Mouse (Mus musculus) gastrocnemius, adult 18-20 months (tissue): Measurements from ENCODE around the gene Ppp2r5e. TPM values are rescaled to one million over a fixed set of nuclear protein-coding genes. Genes with fewer than 3 reads are reported as not detected.
A peak's percentile ranks its signal among the peaks of the same experiment; 100 is the strongest.
"Not testable (repeated sequence)": the region's sequence is repeated elsewhere in the genome, so short reads cannot be mapped to it uniquely, and the experiment has no call there.

Source experiments
- DNase-seq: peaks from one replicate; pipeline ENCODE4 v3.0.0; 2021; ENCODE audit warnings: low spot score
- total RNA-seq, 2 experiments: library from RNA; stranded (reverse); gene quantifications; 2 replicates each; pipeline ENCODE4 v1.2.3; 2021

Gene Ppp2r5e
- total RNA-seq, 2 experiments from 2014 or later = 30.9 to 34.1 TPM

GRCm38 (mm10) chr12:75492549-75493327 lies 103.3 kb downstream of the Ppp2r5e start:
- DNase-seq = no peak

- not testable (repeated sequence) for DNase-seq
Observed at GRCm38 (mm10) chr12:75492148-75492547, 103.9 kb downstream of the Ppp2r5e start.

- DNase-seq = no peak
Observed at GRCm38 (mm10) chr12:75487500-75487899, 108.5 kb downstream of the Ppp2r5e start.

GRCm38 (mm10) chr12:75486568-75487286 lies 109.3 kb downstream of the Ppp2r5e start:
- no peak for DNase-seq

- DNase-seq = no peak
Observed at GRCm38 (mm10) chr12:75482781-75483180, 113.3 kb downstream of the Ppp2r5e start.

GRCm38 (mm10) chr12:75482015-75482414 lies 114.0 kb downstream of the Ppp2r5e start:
- DNase-seq = no peak

- DNase-seq = no peak
Observed at GRCm38 (mm10) chr12:75480031-75480430, 116.0 kb downstream of the Ppp2r5e start.

GRCm38 (mm10) chr12:75479375-75479898 lies 116.6 kb downstream of the Ppp2r5e start:
- DNase-seq = no peak

- DNase-seq = no peak
Observed at GRCm38 (mm10) chr12:75478596-75478995, 117.4 kb downstream of the Ppp2r5e start.

GRCm38 (mm10) chr12:75478117-75478516 lies 117.9 kb downstream of the Ppp2r5e start:
- DNase-seq = no peak

- DNase-seq = no peak
Observed at GRCm38 (mm10) chr12:75473021-75473420, 123.0 kb downstream of the Ppp2r5e start.

- DNase-seq = no peak
Observed at GRCm38 (mm10) chr12:75472107-75472506, 123.9 kb downstream of the Ppp2r5e start.

GRCm38 (mm10) chr12:75467814-75468213 lies 128.2 kb downstream of the Ppp2r5e start:
- DNase-seq = no peak

- no peak for DNase-seq
Observed at GRCm38 (mm10) chr12:75467127-75467526, 128.9 kb downstream of the Ppp2r5e start.

GRCm38 (mm10) chr12:75466206-75466605 lies 129.8 kb downstream of the Ppp2r5e start:
- no peak for DNase-seq

GRCm38 (mm10) chr12:75464016-75464769 lies 131.9 kb downstream of the Ppp2r5e start:
- peak; percentile 30 for DNase-seq

GRCm38 (mm10) chr12:75460561-75460960 lies 135.5 kb downstream of the Ppp2r5e start:
- DNase-seq = no peak

GRCm38 (mm10) chr12:75459656-75460055 lies 136.4 kb downstream of the Ppp2r5e start:
- no peak for DNase-seq

GRCm38 (mm10) chr12:75453441-75453840 lies 142.6 kb downstream of the Ppp2r5e start:
- no peak for DNase-seq

GRCm38 (mm10) chr12:75453027-75453426 lies 143.0 kb downstream of the Ppp2r5e start:
- DNase-seq = no peak

- no peak for DNase-seq
Observed at GRCm38 (mm10) chr12:75450592-75450991, 145.5 kb downstream of the Ppp2r5e start.

- no peak for DNase-seq
Observed at GRCm38 (mm10) chr12:75450011-75450410, 146.0 kb downstream of the Ppp2r5e start.
